Mouse (Mus musculus) intestine, embryonic 14.5 days (tissue): ENCODE measurements around the gene Spo11. TPM values are rescaled to one million over a fixed set of nuclear protein-coding genes. Genes with fewer than 3 reads are reported as not detected.

Source experiments
- polyA plus RNA-seq: library from polyadenylated mRNA; unstranded; fragments of >200 nt; fragmentation: Nextera tagmentation; extraction: Ambion mirVana; gene quantifications from 2 replicates; pipeline ENCODE4 v1.2.1, GENCODE M21; 2014

Gene Spo11
- polyA plus RNA-seq, 1 experiment from 2014 or later = not detected

Other genes starting within 250 kb of the Spo11 start
- 18.0 and 20.8 TPM in 2 replicates for gene Bmp7, start 37.4 kb upstream of the Spo11 start, polyA plus RNA-seq
- gene Rae1, start 22.4 kb downstream of the Spo11 start, polyA plus RNA-seq = 143 and 150 TPM in 2 replicates
- gene Rbm38, start 42.8 kb downstream of the Spo11 start, polyA plus RNA-seq = 49.4 and 53.0 TPM in 2 replicates
- gene Ctcfl, start 141.8 kb downstream of the Spo11 start, polyA plus RNA-seq = 0.12 and 0.16 TPM in 2 replicates
- 0.77 and 0.87 TPM in 2 replicates for gene Pck1, start 175.3 kb downstream of the Spo11 start, polyA plus RNA-seq
- gene Zbp1, start 241.2 kb downstream of the Spo11 start, polyA plus RNA-seq = 0.65 and 0.90 TPM in 2 replicates